Mouse (Mus musculus) embryo, embryonic 9.5 days (tissue): ENCODE data around the gene Slc25a34.

Source experiments
- DNase-seq: peaks from one replicate; pipeline ENCODE4 v3.0.0-alpha.2; 2017; ENCODE audit errors: extremely low spot score

Gene Slc25a34

DNA sequence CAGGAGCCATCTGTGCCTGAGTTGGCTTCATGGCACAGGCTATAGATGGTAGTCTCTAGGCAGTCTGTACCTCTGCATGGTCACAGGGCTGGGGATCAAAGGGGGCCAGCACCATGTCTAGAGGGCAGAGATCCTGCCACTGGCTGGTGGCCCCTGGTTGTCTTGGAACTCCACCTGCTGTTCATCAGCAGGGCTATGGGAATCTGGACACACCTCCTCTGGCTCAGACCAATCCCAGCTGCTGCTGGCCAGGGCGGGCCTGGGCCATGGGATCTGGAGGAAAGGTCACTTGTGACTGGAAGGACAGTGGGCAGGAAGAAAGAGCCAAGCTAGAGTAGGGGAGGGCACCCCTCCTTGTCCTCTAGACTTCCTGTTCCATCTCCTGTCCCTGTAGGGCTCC, at the start of gene Slc25a34:
Slc25a34 (minus strand) TSS at position 156 of the 400 bp plus-strand sequence.
- no peak for DNase-seq

DNA sequence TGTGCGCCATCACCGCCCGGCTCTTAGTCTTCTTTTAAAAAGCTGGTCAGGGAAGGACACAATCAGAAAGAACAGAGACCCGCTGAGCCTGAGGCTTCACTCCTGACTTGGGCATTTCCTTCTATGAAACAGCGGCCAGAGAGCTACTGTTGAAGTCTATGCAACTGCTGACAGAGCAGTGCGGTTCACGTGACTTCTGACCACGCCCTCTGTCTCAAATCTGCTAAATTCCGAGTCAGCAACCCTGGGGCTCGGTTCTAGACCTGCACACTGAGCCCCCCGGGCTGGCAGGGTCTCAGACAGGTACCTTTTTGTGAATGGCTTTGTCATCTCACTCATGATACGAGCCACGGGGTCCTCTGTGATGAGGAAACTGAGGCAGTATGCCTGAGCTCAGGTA, 48.7 kb upstream of the Slc25a34 start:
- DNase-seq, result no peak

DNA sequence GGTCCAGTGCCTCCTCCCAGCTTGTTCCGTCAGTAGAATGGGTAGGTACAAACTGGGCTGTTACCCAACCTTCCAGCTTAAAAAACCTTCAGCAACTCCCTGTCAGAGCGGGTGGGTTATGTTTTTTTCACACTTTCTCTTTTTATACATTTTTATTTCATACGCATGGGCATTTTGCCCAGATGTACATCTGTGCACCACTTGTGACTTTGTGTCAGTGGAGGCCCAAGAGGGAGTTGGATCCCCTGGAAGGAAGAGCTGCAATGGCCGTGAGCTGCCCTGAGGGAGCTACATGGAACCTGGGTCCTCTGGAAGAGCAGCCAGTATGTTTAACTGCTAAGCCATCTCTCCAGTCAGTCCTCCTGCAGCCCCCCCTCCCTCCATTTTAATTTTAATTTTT, 47.8 kb upstream of the Slc25a34 start:
- DNase-seq, result no peak

DNA sequence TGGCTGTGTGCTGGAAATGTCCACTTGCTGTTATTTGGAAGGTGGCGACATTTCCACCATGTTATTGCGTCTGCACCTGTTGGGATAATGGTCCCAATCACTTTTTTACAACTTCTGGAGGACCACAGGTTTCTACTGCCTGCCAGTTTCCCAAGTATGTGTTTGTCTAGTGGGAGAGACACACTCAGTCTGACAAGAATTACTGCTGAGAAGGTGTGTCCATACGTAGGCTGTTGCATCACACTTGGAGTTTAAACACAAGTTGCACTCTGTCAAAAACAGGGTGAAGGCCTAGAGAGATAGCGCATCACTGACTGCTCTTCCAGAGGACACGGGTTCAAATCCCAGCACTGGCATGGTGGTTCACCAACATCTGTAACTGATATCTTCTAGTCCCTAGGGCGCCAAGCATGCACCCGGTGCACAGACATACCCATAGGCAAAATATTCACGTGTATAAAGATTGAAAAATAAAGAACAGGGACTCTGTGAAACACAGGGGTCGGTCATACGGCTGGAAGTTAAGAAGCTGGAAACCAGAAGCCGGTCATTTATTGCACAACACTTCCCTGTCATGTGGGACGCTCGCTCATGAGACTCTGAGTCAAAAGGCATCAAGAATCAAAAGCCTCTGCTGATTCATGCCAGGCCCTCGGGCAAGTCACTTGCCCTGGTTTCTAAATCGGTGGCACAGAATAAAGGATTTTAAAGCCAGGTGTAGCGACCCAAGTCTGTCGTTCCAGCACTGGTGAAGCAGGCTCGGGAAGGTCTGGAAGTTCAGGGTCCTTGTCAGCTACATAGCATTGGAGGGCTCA, 46.5 kb upstream of the Slc25a34 start:
- DNase-seq, result no peak

DNA sequence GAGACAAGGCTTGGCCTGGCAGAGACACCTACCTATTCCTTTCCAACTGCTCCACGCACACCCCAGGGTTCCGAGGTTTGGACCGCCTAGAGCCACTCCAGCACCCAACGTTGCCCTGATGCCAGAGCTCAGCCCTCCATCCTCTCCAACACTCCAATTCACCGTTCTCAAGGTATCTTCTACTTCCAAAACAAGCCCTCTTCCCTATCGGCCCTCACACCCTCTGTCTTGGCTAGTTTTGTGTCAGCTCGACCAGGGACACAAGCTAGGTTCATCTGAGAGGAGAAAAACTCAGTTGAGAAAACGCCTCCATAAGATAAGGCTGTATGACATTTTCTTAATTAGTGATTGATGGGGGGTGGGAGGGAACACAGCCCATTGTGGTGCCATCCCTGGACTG, 41.2 kb upstream of the Slc25a34 start, which contains the start of gene Plekhm2:
Plekhm2 (minus strand) TSS at position 101 of the 400 bp plus-strand sequence.
- no peak for DNase-seq

DNA sequence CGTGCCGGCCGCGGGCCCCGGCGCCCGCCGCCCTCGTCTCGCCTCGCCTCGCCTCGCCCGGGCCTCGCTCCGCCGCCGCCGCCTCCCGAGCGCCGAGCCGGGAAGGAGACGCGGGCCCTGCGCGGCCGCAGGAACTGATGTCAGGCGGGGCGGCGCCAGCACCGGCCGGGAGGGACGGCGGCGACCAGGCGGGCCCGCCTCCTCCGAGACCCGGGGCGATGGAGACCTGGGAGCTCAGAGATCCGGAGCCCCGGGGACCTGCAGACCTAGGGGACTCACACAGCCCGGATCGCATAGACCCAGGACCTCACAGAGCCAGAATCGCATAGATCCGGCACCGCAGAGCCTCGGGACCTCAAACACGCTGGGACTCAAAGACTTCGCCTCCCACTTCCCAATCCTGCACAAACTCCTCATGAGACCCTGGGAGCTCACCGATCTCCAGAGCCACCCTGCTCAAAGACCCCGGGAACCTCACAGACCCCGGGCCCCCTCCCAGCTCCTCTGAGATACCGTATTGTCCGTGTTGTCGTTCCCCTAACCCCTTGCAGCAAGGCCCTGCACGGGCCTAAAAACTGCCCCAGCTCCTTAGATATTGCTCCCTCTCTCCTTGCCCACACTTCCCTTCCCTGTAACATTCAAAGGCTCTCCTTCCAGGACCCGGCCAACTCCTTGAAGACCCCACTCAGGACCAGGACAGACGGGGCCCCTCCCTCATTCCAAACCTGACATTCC, 40.6 kb upstream of the Slc25a34 start:
- DNase-seq, result peak; percentile 62

DNA sequence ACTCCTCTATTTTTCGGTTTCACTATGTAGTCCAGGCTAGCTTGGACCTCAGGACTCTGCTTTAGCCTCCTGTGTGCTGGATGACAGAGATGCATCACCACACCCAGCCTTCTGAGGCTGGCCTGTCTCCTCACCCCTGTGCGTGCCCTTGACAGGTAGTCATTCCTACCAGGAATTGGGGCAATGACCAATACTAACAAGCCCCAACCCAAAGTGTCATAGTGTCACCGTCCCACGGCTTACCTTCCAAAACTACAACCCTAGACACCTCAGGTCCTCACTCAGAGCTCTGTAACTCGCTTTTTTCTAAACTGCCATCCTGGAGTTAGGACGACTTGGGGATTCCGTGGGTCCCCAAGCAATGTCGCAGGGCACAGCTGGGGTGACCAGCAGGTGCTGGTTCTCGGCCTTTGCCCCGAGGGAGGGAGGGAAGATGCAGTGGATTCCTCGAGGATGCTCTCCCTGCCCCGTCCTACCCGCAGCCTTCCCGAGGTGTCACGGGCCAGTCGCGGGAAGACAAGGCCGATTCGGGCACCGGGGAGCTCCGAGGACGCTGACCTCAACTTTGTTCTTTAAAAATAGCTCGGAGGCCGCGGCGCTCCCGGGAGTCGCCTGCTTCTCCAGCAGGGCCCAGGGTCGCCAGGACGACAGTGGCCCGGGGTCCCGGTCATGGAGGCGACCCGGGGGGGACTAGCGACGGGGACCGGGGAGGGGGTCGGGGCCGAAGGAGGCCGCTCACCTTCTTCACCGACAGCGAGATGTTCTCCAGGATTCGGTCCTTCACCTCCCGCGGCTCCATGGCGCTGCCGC, 39.7 kb upstream of the Slc25a34 start:
- peak; percentile 54 for DNase-seq

DNA sequence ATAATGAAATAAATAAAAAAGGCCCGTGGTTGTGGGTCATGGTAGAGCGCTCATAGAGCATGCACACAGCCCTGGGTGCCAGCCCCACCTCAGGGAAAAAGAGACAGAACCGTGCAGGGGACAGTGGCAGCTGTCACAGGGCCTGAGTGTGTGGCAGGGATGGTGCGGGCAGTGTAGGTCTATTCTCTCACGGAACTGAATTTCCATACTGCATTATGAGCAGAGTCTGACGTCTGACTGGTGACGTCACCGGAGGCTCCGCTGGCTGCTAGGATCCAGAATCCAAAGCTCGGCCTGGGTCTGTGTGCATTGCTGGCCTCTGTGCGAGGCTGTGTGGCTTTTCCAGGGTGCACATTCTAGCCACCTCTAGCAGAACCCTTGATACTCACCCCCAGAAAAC, 37.3 kb upstream of the Slc25a34 start:
- DNase-seq, result no peak

DNA sequence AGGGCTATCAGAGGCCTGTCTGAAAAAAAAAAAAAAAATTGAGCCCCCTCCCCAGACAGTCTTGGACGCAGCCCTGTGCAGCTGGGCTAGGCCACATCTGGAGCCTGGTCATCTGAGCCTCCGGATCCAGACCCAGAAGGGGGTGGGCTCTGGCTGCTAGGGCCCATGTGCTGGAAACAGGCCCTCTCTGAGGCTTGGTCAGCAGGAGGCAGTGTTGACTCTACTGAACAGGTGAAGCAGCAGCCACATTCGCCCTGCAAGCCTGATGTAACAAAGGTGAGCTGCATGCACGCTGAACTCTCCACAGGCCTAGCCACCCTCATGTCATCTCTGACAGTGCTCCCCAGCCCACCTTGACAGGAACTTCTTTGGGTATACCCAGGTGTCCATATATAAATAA, 36.1 kb upstream of the Slc25a34 start:
- DNase-seq, result peak; percentile 17

DNA sequence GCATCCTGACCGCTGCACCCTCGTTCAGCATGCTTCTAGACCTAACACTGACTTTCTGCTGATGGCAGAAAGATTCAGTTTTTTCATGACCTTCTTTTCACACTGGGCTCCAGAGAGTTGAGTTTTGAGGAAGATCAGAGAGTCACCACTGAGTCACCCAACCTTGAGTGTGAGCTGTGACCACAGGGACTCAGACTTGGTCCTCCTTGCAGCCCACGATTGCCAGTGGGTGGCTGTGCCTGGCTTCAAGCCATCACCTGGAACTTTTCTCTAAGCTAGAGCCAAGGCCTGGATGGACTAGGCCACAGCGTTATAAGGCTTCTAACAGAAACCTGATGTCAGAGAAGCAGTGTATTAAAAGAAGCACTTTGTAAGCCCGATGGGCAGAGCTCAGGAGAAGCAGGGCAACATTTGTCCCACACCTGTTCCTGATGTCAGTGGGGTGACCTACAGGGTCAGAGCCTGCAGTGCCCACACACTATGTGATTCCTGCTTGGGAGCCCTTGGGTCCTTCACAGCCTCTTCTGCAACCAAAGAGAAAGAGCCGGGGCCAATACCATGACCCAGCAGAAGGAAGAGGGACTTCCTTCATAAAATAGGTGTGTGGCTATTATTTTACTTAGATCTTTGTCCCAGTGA, 35.3 kb upstream of the Slc25a34 start:
- no peak for DNase-seq

DNA sequence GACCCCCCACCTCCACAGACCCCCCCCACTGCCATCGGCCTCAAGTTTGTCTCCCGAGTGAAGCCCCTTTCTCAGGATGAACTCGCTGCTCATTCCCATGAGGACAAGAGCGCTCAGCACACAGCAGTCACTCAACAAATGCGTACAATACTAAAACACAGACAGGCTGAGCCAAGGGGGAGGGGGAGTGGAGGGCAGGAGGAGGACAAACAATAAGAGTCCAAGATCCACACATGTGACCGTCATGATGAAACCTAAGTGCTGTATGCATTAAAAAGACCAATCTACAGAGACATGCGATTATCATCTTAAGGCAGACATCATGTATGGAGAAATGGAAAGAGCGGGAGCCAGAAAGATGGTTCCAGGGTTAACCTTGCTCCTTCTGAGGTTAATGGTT, 33.3 kb upstream of the Slc25a34 start:
- DNase-seq, result no peak

DNA sequence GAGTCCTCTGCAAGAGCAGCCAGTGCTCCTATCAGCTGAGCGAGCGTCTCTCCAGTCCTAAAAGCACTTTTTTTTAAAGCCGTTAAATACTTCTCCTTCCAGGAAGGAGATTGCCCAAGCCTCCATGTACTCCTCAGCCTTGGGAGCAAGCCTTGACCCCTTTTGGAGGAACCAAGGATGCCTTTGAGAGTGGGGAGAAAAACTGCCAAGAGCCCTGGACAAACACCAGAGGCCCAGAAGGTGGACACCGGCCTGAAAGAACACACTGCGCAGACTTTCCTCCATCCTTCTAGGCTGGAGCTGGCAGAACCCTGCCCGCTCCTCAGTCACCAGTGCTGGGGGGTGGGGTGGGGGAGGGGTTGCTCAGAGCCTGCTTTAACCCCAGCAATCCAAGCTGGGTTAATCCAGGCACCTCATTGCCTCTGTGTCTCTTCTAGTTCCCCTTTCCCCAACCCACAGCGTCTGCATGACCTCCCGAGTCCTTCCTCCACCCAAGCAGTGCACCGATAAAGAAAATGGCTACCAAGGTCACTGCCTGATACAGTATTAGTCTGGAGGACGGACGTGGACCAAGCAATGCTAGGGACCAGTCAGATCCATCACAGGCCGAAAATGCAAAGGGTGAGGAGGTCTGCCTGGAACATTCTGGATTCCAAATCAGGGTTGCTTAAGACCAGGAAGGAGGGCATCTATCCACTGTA, 32.4 kb upstream of the Slc25a34 start:
- no peak for DNase-seq

DNA sequence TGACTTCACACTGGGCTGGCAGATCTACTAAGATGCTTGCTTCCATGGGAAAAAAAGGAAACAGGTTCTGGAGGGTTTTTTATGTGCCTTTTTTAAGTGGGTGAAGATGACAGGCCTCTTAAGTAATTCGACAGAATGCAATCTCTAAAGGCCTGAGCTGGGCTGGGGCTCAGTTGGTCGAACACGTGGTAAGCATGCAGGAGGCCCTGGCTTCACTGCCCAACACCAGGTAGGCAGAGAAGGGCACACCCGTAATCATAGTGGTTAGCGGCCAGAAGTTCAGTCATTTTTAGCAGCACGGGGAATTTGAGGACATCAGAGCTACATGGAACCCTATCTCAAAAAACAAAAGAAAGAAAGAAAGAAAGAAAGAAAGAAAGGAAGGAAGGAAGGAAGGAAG, 30.9 kb upstream of the Slc25a34 start:
- no peak for DNase-seq

DNA sequence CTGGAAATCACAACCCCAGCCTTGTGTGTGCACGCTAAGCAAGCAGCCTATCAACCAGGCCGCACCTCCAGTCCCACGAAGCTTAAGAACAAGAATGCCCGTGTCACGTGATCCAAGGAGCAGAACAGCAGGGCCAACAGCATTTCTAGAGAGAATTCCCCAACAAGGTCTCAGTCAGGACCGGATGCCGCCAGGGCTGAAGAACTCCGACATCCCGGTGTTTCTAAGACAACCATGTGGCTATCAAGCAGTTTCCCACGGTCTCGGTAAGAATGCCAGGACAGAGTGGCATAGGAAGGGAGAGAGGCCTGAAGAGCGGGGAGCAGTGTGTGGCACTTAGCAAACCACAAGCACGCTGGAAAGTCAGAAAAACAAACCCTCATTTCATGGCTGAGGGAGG, 30.2 kb upstream of the Slc25a34 start:
- no peak for DNase-seq

DNA sequence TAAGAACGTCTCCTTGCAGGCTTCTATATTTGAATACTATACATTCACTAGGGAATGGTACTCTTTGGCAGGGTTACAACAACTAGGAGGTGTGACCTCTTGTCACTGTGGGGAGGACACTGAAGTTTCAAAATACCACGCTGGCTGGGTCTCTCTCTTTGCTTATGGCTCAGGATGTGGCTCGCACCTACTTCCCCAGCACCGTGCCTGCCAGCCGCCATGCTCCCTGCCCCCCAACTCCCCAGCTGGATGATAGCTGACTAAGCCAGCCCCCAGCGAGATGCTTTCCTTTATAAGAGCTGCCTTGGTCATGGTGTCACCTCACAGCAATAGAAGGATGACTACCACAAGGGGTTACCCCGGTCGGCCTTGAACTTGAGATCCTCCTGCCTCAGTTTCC, 29.4 kb upstream of the Slc25a34 start:
- DNase-seq, result no peak

DNA sequence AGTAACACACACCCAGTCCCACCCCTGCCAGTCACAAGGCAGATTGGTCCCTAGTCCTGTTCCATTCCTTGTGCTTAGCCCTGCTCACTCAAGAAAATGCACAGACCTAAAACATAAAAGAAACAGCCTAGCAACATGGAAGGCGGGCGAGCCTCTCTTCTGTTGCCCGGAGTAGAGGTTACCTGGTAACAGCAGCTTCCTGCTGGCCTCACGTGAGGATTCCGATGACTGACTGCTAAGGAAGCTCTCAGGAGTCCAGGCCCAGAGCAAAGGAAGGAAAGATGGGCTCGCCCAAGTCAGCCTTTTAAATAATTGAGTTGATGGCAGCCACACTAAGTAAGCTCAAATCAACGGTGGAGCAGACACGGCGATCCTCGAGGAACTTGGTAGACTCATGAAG, 28.3 kb upstream of the Slc25a34 start:
- no peak for DNase-seq

DNA sequence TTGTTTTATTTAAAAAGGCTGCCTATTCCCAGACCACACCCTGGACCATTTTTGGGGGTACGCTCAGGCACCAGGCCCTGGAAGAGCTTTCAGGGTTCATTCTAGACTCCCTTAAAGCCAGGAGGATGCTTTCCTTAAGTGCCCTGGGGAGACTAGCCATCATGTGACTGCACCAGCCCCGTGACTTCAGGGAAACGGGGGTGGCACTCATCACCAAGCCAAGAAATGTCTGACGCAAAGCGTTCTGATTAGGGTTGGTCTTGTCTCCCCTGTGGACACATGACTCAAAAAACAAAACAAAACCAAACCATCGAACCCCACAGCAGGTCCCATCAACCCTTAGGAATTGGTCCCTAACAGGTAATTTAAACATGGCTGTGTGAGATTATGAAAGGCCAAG, 27.7 kb upstream of the Slc25a34 start:
- DNase-seq, result no peak

DNA sequence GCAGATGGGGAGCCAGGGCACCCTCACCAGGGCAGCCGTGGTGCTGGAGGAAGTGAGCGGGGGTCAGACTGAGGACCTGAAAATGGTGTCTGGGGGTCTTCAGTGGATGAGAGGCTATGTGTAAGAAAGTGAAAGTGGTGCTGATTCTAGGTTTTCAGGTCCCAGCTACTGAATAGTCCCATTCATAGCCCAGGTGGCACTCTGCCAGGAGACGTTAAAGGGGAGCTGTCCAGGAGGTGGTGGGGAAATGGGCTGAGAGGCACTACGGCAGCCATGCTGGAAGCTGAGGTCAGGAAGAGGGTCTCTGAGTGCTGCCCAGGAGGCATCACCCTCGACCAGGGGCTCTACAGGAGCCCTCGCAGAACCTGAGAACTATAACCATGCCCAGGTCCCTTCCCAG, 25.6 kb upstream of the Slc25a34 start:
- DNase-seq, result no peak

DNA sequence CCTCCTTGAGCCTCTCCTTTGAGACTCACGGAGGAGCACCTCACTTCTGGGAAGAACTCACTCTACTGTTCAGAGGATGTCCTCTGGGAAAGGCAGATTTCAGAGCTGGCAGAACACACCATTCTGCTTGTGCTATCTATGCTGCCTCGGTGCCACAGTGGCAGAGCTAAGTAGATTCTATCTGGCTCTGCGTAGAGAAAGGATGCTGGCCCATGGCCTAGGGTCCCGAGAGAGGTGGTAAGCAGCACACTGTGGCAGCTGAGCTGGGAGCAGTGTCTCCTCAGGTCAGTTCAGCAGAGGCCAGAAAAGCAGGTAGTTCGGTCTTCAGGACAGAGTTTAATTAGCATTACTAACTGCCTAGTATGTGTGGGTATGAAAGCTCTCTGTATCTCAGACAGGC, 24.6 kb upstream of the Slc25a34 start:
- no peak for DNase-seq

DNA sequence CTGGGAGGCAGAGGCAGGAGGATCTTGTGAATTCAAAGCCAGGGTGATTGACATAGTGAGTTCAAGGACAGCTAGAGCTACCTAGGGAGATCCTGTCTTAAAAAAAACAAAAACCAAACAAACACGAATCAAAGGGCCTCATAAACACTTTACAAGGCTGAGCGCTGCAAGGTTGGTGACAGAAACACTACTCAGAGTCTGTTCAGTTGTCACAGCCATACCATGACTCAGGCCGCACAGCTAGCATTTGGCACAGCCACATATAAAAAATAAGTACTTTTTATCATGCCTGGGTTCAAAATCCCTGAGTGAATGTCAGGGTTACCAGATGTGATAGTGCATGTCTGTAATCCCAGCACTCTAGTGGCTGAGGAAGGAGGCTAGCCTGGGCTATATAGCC, 23.6 kb upstream of the Slc25a34 start:
- no peak for DNase-seq

DNA sequence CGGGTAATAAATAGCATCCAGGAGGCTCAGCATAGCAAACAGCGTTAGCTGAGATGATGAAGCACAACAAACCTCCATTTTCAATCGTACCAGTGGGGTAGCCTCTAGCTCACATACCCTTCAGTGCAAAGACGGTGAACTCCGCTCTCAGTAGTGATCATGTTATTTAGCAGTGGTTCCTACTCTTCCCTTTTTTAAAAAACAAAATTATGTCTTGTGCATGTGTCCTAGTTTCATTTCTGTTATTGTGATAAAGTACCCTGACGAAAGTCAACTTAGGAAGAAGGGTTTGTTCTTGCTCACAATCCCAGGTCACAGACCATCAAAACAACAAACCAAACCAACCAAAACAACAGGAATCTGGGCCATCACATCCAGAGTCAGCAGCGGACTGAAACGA, 22.4 kb upstream of the Slc25a34 start:
- DNase-seq, result no peak
